Mouse (Mus musculus): ENCODE measurements around the gene Pip5kl1. TPM values are rescaled to one million over a fixed set of nuclear protein-coding genes. Genes with fewer than 3 reads are reported as not detected.

Gene Pip5kl1
- total RNA-seq, 2 experiments from 2014 or later, result 9.2 to 11.7 TPM

DNA sequence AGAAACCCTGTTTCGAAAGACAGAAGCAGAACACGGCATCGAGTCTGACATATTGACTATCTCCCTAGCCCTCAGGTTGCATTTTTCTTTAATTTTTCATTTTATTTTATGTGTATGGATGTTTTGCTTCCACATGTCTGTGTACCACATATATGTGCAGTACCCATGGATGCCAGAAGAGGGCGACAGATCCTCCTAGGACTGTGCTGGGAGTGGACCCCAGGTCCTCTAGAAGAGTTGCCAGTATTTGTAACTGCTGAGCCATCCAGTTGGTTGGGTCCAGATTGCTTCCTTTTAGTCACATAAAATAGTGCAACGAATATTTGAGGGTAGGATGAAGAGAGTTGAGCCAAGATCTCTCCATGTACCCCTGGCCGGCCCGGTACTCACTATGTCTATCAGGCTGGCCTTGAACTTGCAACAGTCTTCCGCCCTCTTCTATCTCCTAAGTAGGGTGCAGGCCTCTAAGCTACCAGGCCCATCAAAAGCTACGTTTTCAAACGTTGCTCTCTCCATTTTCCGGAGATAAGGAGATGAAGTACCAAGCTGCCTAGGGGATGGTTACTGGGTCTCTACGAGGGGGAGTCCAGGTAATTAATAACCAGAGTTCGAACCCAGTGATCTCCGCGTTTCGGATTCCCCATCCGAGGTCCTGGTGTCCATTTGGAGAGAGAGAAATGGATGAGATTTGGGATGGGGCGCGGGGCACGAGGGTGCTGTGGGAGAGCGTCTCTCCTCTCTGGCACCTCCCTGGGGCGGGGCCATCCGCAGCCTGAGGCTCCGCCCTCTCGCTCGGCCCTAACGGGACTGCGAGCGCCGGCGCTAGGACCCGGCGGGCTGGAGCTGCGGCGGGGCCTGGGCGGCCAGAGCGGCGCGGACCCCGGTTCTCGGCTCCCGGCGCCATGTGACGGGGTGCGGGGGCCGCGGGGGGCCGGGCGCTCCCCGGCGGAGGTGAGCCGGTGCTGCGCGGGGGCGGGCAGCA lies 31.9 kb downstream of the Pip5kl1 start:
- DNase-seq (ENCODE audit: low spot score in 2 of 2), result peak; percentile 78 to 88
- intact Hi-C loops (cut with DNase I), result no loop called here

DNA sequence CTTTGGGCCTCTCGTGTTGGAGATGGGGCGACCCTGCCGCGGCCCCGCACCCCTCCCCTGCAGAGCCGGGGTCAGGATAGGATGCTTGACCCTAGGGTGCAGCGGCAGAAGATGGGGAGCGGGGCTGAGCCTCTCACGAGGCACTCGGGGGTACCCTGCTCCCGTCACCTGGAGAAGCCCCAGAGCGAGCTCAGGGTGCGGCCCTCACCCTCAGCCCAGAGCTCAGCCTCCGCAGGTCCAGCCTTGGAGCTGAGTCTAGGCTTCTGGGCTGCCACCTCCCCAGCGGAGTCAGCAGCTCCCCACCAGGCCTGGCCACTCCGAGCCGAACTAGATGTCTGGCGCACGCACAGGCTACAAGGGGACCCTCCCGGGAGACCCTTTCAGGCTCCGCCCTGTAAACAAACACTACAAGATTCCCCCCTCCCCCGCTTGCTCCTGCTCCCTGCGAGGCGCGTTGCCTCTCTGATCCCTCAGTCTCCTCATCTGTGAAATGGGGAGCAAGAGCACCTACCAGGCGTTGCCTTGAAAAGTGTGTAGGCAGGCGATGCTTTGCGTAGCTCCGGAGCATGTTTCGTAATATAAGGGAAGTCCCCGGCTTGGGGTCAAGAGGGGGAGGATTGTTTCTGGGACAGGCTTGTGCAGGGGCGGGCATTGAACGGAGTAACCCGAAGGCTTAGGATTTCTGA lies 32.8 kb downstream of the Pip5kl1 start:
- DNase-seq (ENCODE audit: low spot score in 2 of 2), result peak; percentile 51 to 52
- intact Hi-C loops (cut with DNase I), result no loop called here

DNA sequence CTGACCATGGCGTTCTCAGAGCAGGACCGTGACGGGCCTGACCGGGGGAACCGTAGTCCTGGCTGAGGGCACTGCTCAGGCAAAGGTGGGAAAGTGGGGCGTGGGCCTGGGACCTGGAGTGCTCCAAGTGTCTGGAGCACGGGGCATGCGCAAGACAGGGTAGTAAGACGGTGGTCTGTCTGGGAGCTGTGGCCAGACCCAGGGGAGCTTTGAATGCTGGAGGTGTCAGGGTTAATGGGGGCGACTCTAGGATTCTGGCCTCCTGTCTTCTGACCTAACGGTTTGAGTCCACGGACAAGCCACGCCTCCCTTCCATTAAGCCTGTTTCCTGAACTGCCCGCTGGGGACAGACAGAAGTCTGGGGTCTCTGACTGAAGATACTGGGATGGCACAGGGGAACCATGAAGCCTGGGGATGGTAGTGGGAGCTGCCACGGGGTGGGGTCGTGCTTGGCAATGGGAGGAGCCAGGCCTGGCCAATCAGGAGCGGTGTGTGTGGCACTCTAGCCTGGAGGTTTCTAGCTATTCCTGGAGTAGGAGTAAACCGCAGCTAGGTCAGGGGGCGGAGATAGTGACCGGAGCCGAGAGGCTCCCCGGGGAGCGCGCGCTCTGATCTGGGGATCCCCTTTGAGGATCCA lies 33.7 kb downstream of the Pip5kl1 start:
- DNase-seq (ENCODE audit: low spot score in 2 of 2), result peak; percentile 41 to 53
- intact Hi-C loops (cut with DNase I), result no loop called here

DNA sequence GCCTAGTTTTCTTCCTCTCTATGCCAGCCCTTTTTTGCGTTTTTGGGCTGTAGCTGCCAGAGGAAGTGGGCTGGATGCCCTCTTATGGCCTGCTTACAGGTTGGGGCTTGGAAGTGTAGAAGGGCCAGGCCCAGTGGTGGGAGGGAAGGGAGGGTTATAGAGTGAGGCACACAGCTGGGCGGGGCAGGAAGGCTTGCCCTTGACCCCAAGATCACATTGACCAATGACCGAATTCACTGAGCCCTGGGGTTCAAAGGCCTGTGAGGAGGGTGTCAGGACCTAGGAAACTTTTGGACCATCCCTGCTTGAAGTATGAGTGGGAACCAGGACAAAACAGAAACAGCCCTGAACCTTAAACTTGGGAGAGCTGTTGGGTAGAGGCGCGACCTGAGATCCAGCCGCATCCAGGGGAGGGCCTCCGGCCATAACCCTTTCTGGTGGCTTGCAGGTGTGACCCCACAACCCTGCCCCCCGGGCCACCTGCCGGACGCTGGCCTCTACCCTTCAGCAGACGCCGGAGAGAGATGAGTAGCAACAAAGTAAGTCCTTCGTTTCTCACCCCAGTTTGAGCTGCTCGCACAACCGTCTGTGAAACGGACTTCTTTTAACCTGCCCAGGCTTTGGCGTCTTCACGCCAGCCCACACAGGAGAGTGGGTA lies 34.3 kb downstream of the Pip5kl1 start:
- intact Hi-C loops (cut with DNase I), result no loop called here
- DNase-seq (ENCODE audit: low spot score in 2 of 2), result no peak

DNA sequence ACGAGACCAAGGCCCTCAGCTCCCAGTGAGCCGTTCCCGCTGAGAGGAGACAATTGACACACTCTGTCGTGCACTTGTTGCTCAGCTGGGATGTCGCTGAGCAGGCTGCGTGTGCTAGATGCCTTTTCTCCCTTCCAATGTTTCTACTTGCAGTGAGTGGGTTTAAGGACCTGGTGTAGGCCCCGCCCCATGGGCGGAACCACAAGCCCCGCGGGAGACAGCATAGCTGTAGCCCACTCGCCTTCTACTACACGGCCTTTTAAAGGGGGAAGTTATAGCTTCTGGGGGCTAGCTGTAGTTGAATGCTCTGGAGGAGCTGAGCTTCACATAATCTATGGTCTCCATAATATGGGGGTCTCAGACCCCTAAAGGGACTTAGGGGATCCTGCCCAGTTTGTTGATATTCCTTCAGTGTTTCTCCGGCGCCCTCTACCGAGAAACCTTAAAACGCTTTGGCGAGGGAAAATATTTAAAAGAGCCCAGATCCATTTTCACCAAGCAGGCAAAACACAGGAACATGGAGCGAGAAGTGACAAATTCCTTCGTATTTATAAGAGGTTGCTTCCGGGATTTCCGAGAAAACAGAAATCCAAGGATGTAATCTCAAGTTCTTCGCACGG lies 36.1 kb downstream of the Pip5kl1 start:
- intact Hi-C loops (cut with DNase I), result loop anchor here (5.0 kb wide), 1 partner anchor 33 kb away; the partner anchor contains the start of gene 9430097D07Rik

DNA sequence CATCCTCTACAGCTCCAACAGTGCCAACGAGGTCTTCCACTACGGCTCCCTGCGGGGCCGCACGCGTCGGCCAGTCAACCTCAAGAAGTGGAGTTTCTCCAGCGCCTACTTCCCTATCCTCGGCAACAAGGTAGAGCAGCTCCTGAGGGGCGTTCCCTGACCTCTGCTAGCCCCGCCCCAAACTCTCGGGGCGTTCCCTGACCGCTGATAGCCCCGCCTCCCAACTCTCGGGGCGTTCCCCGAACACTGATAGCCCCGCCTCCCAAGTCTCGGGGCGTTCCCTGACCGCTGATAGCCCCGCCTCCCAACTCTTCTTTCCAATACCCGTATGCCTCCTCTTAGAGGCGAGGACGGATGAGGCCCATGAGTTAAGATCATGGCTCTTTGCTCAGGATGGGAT lies 37.7 kb downstream of the Pip5kl1 start:
- intact Hi-C loops (cut with DNase I), result loop anchor here (5.0 kb wide), 1 partner anchor 35 kb away; the partner anchor contains the start of gene 9430097D07Rik
- no peak for DNase-seq (ENCODE audit: low spot score in 2 of 2)

More for the DNA sequence above, 36.1 kb downstream of the Pip5kl1 start:
- peak in 1 of 2 experiments; percentile 55 for DNase-seq (ENCODE audit: low spot score in 2 of 2)

DNA sequence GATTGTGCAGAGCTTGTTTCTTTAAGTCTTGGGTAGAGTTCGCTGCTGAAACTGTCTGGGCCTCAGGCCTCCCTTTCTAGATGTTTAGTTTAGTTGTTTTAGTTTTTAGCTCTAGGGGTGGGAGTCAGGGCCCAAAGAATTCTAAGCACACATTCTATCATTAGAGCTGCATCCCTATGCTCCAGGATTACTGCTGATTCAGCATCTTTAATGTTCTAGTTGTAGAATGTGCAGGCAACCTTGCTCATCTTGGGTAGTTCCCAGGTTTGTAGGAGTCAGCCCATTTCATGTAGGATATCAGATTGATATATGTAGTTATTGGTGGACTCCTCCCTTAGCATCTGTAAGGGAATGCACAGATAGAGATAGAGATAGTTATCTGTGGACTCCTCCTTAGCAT lies 42.5 kb downstream of the Pip5kl1 start:
- DNase-seq (ENCODE audit: low spot score in 2 of 2), result no peak
- intact Hi-C loops (cut with DNase I), result no loop called here

DNA sequence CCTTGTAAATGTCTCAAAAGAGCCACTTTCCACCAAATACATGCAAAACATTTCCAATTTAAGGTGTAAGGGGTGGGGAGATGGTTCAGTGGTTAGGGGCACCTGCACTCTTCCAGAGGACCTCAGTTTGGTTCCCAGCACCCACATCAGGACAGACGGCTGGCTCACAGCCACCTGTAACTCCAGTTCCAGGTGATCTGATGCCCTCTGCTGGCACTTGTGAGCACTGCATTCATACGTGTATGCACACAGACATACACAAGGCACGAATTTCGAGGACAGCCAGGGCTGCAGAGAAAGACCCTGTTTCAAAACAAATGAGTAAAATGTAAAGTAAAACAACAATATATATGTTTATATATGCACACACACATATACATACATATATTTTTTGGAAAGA lies 43.0 kb downstream of the Pip5kl1 start:
- no peak for DNase-seq (ENCODE audit: low spot score in 2 of 2)
- intact Hi-C loops (cut with DNase I), result no loop called here

DNA sequence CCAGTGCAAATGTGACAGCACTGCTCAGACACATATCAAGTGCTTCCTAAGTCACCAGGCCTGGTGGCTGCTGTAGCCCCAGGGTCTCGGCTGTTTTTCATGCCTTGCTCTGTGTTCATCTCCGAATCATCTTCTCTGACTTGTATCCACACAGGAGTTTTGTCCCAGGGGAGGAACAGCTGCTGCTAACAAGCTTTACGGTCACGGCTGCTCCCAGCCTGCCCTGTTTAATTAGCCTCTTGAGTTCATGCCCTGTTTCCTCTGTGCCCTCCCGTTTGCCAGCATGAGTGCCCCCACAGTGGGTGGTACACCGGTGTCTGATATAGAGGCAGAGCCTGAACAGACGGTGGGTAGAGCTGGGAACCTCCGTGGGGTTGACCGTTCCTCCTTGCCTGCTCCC lies 43.5 kb downstream of the Pip5kl1 start:
- intact Hi-C loops (cut with DNase I), result no loop called here
- DNase-seq (ENCODE audit: low spot score in 2 of 2), result no peak

DNA sequence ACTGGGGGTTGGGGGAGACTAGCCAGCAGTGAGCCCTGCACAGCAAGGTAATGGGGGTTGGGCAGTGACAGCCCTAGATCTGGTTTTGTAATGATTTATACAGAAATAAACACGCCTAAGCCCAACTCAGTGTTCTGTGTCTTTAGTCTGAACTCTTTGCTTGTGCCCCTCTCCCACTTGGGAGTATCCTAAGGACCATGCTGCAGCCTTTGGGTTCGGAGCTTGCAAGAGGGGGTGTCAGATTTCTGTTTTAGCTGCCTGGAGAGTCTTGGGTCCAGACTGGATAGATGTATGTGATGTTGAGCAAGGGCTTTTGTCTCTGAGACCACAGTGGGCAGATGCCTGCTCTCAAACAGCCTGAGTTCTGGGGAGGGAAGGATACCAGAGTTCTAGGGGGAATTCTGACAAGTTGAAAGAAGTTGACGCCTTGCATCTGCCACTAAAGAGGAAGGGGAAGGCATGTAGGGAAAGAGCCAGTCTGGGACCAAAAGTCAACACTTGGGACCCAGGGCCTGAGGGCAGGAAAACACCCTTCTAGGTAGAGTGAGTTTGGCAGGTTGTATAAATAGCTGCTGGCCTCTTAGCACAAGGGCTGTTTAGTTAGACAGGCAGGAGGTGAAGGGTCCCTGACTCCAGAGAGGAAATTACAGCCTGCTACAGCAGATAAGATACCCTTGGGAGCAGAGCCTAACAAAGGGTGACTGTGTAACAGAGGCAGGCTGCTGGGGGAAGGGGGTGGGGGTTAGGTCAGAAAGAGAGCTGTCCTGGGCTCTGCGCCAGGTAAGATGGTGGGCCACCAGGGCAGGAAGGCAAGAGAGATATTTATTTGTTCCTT lies 46.3 kb downstream of the Pip5kl1 start:
- intact Hi-C loops (cut with DNase I), result no loop called here
- no peak for DNase-seq (ENCODE audit: low spot score in 2 of 2)

DNA sequence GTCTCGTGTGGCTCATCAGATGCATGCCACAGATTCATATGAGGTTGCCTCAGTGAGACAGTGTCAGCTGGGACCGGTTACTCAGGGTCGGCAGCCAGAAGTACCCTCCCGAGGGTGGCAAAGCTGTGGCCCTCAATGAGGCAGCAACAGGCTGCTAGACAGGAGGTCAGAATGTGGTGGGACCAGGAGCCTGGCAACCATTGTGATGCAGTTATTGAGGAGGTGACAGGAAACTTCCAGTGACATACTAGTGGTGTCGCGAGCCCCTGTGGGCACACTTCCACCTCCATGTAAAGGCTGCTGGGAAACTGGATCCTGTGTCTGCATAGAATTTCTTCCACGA lies 46.9 kb downstream of the Pip5kl1 start, which contains the start of gene Ak1:
TSS of gene Ak1 (plus strand) at position 242 of the 343 bp plus-strand sequence.
- intact Hi-C loops (cut with DNase I), result no loop called here
- no peak for DNase-seq (ENCODE audit: low spot score in 2 of 2)

DNA sequence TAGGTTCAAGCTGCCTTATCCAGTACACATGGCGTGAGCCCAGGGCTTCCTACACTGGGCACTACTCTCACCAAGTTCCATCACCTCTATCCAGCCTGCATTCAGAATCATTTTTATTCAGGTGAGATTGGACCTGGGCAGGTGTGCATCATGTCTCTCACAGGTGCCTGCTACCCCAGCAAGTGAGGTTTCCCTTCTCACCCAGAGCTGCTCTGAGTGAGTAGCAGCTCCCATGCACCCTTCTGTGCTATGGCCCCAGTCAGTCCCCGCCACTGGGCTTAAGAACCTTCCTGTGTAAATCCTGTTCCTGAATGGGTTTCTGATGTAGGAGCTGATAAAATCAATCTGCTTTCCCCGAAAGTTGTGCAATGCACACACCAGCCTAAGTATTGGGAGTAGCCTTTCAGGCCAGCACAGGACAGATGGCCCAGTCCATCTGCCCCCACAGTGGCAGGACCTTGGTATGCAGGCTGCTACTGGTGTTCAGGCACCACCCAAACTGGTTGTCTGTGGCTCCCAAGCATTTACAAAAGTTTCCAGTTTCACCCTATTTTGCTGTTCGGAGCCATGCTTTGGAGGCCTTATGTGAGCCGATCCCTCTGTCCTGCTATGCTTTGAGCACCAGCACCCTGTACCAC lies 49.6 kb downstream of the Pip5kl1 start:
- intact Hi-C loops (cut with DNase I), result no loop called here
- no peak for DNase-seq (ENCODE audit: low spot score in 2 of 2)

DNA sequence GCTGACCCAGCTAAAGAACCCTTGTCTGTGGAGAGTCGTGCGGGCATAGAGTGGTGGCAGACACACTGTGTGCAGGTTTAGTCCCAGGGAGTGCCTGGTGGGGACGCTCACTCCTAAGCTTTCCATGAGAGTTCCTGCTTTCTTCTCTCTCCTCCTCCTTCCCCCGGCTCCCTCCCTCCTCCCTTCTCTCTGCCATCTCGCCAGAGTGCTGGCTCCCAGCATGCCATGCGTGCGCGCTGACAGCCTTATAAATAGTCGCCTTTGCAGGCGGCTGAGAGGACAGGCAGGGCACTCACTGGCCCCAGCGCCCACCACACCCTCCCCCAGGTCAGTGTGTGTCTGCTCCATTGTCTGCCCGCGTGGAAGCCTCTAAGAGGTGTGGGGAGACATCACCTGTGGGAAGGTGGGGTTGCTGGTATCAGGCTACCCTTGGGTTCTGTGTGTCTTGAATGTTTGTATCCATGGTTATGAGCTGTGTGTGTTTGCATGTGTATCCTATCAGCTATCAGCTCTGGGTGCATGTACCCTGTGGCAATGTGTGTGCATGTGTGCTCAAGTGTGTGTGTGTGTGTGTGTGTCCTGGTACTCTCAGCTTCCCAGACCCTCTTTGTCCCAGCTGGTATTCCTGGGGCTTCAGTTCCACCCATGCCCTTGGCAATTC lies 50.7 kb downstream of the Pip5kl1 start:
- intact Hi-C loops (cut with DNase I), result no loop called here
- DNase-seq (ENCODE audit: low spot score in 2 of 2), result peak; percentile 89 to 91

DNA sequence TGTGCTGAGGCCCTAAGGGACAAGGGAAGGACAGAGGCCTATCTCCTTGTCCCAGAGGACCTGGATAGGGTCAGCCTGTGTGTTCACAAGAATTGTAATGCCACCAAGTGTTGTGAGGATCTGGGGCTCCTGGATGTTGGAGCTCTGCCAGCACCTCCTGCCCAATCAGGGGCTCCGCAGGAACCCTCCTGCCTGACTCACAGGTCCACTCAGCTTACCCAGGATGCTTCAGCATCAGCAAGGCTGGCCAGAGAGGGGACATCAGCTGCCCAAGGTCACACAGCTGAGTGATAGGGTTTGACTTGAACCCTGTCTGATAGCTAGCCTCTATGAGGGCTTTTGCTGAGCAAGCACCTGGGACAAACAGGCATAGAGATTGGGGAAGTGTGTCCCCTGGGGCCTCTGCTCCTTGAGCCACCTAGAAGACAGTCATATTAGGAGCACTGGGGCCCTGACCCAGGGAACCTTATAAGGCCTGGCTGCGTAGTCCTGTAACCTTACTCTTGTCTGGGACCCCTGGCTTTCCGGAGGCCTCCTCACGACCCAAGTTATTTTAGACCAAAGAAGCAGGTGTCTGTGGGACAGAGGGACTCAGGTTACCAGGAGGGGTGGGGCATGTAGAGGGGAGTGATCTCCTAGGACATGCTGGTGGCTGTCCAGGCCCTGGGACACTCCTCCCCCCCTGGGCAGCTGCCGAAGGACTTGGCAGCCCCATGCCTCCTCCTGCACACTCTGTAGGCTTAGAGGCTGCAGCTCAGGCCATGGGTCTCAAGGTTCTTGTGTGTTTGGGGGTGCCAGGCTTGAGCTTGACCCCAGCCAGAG lies 51.5 kb downstream of the Pip5kl1 start:
- intact Hi-C loops (cut with DNase I), result no loop called here
- peak; percentile 73 to 75 for DNase-seq (ENCODE audit: low spot score in 2 of 2)

DNA sequence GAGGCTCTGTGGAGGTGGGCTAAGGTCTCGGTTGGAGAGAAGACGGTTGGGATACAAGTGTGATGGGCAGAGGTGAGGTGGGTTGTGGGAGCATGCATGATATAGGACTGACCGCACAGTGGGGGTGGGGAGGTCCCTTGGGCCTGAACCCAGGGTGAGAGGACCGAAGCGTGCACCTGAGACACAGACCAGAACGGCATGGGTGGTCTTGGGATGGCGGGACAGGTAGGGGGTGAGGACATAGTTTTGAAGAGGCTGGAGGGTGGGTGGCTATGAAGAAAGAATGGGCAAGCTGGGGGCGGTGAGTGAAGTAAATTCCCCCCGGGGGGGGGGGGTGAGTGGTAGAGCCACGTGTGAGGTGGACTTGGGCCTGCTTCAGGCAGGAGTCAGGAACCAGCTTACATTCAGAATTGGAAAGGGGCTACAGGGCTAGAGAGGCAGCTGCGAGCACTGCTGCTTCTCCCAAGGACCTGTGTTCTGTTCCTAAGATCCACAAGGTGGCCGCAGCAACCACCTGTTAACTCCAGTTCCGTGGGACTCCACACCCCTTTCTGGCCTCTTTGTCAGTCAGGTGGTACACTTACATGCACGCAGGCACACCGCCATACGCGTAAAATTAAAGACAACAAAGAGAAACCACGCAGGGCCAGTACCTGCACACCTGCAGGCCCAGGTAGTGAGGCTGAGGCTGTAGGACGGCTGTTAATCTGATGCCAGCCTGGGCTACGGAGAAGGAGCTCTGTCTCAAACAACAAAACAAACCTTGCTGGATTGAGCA lies 52.9 kb downstream of the Pip5kl1 start:
- intact Hi-C loops (cut with DNase I), result no loop called here
- DNase-seq (ENCODE audit: low spot score in 2 of 2), result no peak

DNA sequence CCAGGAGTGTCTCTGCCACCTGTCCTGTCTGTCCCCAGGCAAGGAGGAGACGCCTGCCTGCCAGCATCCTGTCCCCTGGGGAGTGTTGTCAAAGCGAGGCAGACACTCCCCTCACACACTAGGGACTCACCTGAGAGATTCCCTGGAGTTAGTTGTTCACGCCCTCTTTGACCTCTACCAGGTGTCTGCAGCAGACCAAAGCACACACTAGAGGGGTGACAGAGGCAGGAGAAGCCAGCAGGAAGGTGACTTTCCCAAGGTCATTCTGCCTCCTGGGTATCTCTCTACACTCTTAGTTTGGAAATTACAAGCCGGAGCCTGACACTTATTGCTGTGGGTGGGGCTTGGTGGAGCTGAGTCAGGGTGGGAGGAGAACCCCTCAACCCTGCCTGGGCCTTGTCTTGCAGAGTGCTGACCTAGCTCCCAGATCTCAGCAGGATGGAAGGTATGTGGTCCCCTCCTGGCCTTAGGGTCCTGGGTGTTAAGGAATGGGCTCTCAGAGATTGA lies 53.5 kb downstream of the Pip5kl1 start:
- intact Hi-C loops (cut with DNase I), result no loop called here
- no peak for DNase-seq (ENCODE audit: low spot score in 2 of 2)

All from left cerebral cortex, postnatal 36 days (tissue).